Mouse (Mus musculus): ENCODE measurements around the gene Plekhg5.

The Plekhg5 gene

GRCm38 (mm10) chr4:152070494-152071396, 1.6 kb upstream of the Plekhg5 start:
- no peak for DNase-seq

DNA sequence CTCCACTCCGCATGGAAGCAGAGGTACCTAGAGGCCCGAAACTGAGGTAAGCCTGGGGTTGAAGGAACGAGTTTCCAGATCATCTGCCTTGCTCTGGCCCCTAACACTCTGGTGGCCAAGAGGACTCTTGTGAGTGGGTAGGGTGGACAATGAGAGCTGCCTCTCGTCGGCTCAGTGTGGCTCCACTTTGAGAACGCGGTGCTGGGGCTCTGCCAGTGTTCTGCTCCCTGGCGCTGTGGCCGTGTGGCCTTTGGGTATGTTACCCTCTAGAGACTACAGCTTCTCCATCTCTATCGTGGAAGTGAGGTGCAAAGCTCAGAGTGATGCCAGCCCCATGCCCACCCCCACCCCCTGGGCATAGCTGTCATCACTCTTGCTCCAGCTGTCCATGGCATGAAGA, 357 bp downstream of the Plekhg5 start:
- DNase-seq: peak in 1 of 2 experiments; percentile 41

DNA sequence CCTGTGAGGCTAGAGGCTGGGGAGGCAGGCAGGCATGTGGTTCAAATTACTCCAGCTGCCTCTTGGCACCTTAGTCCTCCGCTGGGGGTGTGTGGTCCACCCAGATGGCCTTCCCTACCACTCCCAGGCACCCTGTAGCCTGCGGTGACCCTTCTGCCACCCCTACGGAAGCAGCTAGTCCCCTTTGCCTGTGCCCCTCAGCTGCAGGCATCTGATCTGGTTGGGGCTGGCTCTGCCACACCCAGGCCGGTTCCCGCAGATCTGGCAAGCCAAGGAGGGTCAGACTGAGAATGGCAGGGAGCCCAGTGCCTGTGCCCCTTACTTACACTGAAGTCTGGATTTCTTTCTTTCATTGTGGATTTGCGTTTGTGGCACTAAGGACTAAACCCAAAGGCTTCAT, 1.4 kb downstream of the Plekhg5 start:
- peak in 1 of 2 experiments; percentile 57 for DNase-seq

DNA sequence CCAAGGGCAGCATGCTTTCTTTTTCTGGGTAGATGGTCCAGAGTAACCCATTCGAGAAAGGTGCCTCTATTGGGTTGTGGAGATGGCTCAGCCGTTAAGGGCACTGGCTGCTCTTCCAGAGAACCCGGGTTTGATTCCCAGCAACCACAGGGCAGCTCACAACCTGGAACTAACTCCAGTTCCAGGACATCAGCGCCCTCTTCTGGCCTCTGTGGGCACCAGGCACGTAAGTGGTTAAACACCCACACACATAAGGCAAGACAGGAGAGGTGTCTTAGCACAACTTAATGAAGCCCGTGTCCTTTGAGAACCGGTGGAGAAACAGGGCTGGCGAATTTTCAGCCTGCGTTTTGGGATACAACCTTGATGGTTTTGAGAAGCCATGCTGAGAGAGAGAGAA, 2.2 kb downstream of the Plekhg5 start:
- DNase-seq: no peak

DNA sequence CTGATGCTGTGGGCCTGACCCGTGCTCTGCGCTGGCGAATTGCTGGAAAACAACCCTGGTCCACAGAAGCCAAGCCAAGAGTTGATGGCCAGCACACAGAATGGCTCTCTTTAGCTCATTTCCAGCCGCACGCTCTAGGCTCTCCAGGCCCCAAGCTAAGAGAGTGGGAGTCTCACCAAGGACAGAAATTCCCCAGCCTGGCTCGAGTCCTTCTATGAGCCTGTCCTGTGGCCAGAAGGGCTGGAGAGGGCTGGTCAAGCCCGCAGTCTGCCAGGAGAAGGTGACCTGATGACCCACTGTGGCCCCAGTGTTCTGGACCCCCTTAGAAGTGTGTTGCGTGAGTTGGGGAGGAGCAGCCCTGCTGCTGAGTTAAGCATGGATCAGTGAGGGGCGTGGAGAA, 4.9 kb downstream of the Plekhg5 start:
- DNase-seq: no peak

GRCm38 (mm10) chr4:152078105-152078530, 5.8 kb downstream of the Plekhg5 start:
- DNase-seq: no peak

DNA sequence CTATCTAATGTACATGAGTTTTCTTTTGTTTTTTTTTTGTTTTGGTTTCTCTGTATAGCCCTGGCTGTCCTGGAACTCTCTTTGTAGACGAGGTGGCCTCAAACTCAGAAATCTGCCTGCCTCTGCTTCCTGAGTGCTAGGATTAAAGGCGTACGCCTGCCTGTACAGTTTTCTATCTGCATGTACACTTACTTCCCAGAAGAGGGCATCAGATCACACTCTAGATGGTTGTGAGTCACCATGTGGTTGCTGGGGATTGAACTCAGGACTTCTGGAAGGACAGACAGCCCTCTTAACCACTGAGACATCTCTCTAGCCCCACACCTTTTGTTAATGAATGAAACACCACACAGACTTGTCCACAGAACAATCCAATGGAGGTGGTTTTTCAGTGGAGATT, 7.0 kb downstream of the Plekhg5 start:
- DNase-seq: no peak

- no peak for DNase-seq
Measured at GRCm38 (mm10) chr4:152079931-152080330, 7.6 kb downstream of the Plekhg5 start.

DNA sequence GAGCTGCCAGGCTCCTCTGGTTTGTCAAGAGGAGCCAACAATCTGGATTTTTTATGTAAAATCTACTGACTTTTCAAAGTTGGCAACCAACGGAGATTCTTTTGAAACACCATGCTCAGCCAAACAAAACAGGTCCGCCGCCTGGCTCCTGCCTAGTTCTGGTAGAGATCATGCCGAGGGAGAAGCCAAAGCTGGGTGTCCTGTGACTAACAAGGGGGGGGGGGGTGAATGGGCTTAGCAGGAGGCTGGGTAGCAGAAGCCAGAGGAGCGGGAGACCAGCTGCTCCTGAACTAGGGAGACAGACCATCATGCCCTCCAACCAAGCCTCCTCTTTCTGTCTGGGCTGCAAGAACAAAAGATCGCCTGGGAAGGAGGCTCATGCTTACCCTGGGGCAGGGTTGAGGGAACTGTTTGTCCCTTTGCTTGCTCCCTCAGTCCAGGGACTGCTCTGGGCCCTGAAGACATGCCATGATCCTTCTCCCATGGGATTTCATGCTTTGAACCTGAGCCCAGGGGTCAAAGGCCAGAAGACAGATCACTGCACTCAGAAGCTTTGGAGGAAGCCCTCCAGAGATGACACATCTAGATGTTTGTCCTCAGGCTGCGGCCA, 11.4 kb downstream of the Plekhg5 start:
- no peak for DNase-seq

- no peak for DNase-seq
Measured at GRCm38 (mm10) chr4:152084616-152085015, 12.3 kb downstream of the Plekhg5 start.

DNA sequence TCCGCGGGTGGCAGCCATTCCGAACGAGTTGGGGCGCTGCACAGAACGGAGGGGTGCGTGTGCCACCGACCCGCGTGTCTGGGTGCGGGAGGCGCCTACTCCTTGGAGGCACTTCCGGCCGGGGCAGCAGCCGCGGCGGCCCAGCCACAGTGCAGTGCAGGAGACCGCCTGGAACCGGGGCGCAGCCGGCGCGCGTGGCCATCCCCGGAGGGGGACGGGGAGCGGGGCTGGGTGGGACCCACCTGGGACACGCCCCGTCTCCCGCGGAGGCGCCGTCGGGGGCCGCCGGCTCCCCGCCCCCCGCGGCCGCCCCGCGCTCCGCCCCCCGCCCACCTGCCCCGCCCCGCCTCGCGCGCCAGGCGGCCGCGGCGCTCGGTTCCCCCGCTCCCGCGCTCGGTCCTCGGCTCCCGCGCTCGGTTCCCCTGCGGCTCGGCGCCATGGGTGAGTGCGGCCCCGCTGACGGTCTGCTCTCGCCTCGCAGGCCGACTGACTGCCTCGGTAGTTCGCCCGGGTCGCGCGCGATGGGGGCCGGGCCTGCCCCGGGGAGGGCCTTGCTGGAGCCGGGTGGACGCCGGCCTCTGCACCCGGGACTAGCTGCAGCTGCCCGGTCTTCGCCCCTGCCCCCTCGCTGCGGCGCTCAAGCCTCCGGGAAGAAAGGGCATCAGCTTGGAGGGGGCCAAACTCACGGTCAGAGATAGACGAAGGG, 14.4 kb downstream of the Plekhg5 start:
- peak; percentile 68 to 88 for DNase-seq

DNA sequence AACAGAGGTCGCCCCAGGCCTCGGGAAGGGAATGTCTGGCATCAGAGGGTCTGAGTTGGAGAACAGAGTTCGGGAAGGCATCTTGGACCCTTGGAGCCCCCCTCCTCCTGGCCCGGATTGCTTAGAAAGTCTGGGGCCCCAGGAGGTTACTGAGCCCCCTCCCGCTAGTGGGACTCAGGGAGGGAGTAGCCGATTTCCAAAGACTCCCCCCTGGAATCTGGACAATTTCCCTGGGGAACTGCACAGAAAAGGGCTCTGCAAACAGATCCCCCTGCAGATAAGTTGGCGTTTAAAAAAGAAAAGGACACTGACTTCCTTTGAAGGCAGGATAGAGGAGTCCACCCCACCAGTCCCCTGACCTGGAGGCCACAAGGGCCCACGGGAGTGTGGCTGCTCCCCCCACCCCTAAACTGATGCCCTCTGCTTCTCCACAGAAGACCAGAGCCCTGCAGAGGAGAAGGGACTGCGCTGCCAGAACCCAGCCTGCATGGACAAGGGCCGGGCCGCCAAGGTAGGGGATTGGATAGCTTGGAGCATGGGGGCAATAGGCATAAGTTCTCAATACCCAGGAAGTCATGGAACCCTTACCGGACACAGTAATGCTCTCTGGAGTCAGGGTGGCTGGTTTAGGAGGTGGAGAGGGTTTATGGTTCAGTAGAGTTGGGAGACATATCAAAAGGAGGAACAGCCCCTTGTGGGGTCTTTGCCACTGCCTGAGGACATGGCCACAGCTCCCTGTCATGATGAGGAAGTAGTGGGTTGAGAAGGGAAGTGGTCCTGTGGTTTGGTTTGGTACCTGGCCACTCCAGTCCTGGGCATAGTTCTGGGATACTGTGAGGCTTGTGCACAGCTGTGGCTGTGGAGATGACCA, 15.1 kb downstream of the Plekhg5 start:
- DNase-seq: peak in 1 of 2 experiments; percentile 42

DNA sequence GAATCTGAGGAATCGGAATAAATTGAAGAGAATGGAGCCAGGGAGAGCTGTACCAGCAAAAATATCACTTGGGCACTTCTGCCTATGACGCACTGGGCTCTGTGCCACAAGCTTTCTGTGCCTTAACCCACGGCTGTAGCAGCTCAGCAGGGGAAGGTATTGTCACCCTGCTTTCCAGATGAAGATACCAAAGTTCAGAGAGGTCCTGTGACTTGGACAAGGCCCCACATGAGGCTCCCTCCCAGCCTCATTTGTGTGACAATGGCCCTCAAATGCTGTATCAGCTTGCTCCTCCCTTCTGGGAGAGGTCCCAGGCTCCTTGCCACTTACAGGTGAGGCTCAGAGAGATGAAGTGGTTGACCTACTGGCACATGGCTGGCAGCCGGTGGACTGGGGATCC, 15.8 kb downstream of the Plekhg5 start:
- DNase-seq: peak; percentile 48 to 51

GRCm38 (mm10) chr4:152088556-152089120, 16.3 kb downstream of the Plekhg5 start:
- DNase-seq: no peak

DNA sequence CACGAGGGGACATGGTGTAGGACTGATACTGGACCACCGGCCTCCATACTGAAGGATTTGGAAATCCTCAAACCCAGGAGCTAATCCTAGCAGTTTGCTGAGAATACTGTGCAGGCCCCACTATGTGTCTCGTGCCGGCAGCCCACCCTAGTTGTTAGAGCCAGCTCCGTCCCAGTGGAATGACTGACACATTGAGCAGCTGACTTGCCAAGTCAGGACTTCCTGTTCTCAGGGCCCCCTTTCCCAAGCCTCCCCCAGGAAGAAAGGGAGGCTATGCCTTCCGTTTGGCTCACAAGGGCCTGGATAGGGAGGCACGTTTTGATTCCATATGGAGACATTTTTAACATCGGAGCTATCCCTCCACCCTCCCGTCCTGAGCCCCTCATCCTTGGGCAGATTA, 17.9 kb downstream of the Plekhg5 start:
- no peak for DNase-seq

DNA sequence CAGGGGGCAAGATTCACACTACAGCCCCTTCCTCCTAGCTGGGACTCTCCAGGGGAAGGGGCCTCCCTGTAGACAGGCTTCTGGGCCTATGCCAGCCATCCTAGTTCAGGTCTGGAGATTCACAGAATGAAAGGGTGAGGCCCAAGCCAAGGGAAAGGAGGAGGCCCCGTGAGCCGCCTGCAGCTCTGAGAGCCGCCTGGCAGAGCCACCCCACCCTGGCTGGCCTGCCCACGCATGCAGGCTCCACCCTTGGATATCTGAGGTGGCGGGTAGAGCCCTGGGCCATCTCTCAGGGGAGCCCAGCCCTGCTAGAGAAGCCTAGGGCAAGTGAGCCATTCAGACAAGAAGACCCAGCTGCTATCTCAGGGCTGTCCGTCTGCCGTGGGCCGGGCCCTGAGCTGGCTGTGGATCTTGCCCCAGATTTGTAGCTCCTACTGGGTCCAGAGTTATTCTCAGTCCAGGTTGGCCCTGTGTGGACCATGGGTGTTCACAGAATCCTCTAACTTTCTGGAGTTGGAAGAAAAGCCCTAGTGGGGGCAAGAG, 20.5 kb downstream of the Plekhg5 start:
- no peak for DNase-seq

DNA sequence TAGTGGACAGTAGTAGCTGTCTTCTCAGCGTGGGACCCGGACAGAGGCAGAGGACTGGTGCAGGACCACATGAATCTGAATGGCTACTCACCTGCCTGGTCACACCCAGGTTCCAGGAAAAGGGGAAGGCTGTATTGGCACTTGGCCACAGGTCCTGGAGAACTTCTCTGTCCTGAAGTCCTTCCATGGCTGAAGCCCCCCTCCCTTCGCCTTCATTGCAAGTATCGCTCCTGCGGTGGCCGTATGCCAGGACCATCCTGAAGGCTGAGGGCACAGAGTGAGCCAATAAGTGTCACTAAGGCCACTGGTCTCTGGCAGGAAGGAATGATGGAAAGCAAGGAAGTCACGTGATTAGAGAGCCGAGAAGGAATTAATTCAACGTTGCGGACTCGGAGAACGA, 21.9 kb downstream of the Plekhg5 start:
- DNase-seq: no peak

DNA sequence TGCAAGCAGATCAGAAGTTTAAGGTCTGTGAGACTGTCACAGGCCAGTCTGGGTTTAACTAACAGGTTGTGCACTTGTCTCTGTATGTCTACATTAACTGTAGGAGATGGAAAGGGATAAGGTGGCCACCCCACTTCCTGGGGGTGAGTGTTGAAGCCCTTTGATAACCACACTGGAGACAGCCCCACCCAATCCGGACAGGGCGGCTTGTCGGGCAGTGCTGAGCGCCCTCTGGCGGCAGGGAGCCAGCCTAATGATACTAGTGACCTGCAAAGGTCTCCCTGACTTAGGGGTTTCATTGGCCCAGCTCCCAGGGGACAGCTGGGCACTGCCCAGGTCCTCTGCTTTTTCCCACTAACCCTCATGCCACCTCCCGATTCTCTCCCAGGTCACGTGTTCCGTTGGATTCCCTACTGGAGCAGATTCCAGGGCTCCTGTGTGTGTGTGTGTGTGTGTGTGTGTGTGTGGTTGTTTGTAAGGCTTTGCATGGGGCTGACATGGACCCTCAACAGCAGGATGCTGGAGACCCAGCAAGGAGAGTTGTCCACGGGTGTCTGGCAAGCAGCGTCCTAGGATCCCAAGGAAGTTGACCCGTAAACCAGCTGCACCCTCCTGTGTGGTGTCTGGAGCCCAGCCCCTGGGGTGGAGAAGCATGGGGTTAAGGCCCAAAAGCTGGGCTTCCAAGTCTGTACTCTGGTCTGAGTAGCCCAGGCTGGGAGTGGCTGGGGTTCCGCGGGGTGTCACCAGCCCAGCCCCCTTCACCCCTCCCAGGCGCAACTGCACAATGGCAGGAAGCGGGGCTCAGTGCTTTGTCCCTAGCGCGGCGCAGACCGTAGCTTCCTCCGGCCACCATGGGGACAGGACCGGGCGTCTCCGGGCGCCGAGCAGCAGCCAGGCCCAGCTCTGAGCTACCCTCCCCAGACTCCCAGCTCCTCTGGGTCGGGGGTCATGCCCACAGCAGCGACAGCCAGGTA, 23.9 kb downstream of the Plekhg5 start:
- peak; percentile 89 to 91 for DNase-seq

DNA sequence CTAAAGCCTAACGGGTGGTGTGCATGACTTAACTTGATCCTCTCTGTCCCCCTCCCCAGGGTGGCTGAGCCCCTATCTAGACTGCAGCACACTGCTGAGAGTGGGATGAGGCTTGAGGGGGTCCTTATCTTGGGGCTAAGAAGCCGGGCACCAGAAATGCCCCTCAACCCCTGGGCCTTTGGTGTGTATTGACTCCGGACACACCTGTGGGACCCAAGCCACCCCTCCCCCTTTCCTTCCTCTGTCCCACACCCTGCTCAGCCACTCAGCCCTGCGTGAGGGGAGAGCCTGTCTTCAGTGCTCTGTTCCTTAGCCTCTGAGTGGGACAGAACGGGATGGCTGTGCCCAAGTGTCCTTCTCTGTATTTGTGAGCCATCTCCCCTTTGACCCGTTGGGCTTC, 24.6 kb downstream of the Plekhg5 start:
- peak in 1 of 2 experiments; percentile 53 for DNase-seq

Data from kidney, postnatal 25 days (tissue).